Mouse (Mus musculus) hindbrain, embryonic 13.5 days (tissue): ENCODE measurements around the gene Atxn7. TPM values are rescaled to one million over a fixed set of nuclear protein-coding genes. Genes with fewer than 3 reads are reported as not detected.
"Not testable (repeated sequence)": the region's sequence is repeated elsewhere in the genome, so short reads cannot be mapped to it uniquely, and the experiment has no call there.

ENCODE experiments used
- ATAC-seq: fragments of 200-750 bp; cut with Nextera tagmentation; 2 replicates; pipeline ENCODE4 v1.8.0; 2017; ENCODE audit warnings: moderate TSS enrichment; ENCODE audit not compliant: low FRiP score
- H3K27ac ChIP-seq: fragments of 300-500 bp; sonication (generic); 2 replicates; pipeline ENCODE4 v1.5.1; 2015; ENCODE audit warnings: inconsistent platforms, mild to moderate bottlenecking, moderate library complexity
- H3K27me3 ChIP-seq: fragments of 300-500 bp; sonication (generic); 2 replicates; pipeline ENCODE4 v1.6.1; 2015; ENCODE audit warnings: mild to moderate bottlenecking, inconsistent platforms
- H3K36me3 ChIP-seq: fragments of 300-500 bp; sonication (generic); 2 replicates; pipeline ENCODE4 v1.6.1; 2015; ENCODE audit warnings: mild to moderate bottlenecking, inconsistent platforms
- H3K4me1 ChIP-seq: fragments of 300-500 bp; sonication (generic); replicated peaks from 2 replicates; pipeline ENCODE4 v1.6.1; 2015; ENCODE audit warnings: inconsistent platforms
- H3K4me2 ChIP-seq: fragments of 300-500 bp; sonication (generic); 2 replicates; pipeline ENCODE4 v1.6.1; 2015; ENCODE audit warnings: inconsistent platforms, mild to moderate bottlenecking, moderate library complexity
- H3K4me3 ChIP-seq: fragments of 300-500 bp; sonication (generic); 2 replicates; pipeline ENCODE4 v1.5.1; 2015; ENCODE audit warnings: mild to moderate bottlenecking, inconsistent platforms
- H3K9ac ChIP-seq: fragments of 300-500 bp; sonication (generic); 2 replicates; pipeline ENCODE4 v1.6.1; 2015; ENCODE audit warnings: mild to moderate bottlenecking, inconsistent platforms
- H3K9me3 ChIP-seq: fragments of 300-500 bp; sonication (generic); 2 replicates; pipeline ENCODE4 v1.6.1; 2016; ENCODE audit warnings: inconsistent platforms
- WGBS: fragments of 180-500 bp; shearing (Covaris S2); methylation state at CpG from one replicate; pipeline ENCODE4 v1.1.7; 2015; 5-methylcytosine and 5-hydroxymethylcytosine counted together
- polyA plus RNA-seq: library from polyadenylated mRNA; unstranded; fragments of >200 nt; fragmentation: Nextera tagmentation; extraction: Ambion mirVana; gene quantifications from 2 replicates; pipeline ENCODE4 v1.2.1, GENCODE M21; 2015

The Atxn7 gene
- polyA plus RNA-seq, 1 experiment from 2014 or later, result 4.2 TPM

- Histone ChIP-seq H3K27ac (no peak overlapping the region), H3K4me3 (no peak overlapping the region), H3K36me3 (no peaks in the 10 kb centered on the region; the same call in 1 of the 2 replicates), H3K4me1 (no peaks in the 10 kb centered on the region), H3K27me3 (no peaks in the 10 kb centered on the region), H3K9me3 (no peaks in the 10 kb centered on the region), H3K9ac (no peak overlapping the region), H3K4me2 (no peak overlapping the region)
- no peak for ATAC-seq
- 70% methylated on average over 2 of the region's 2 CpGs for WGBS
Measured at GRCm38 (mm10) chr14:14036352-14036751, 75.1 kb downstream of the Atxn7 start.

GRCm38 (mm10) chr14:14038233-14038632 lies 77.0 kb downstream of the Atxn7 start:
- H3K4me2 ChIP-seq, result no peak overlapping the region
- H3K9ac ChIP-seq, result no peak overlapping the region
- no peak overlapping the region for H3K27ac ChIP-seq
- H3K4me1 ChIP-seq, result no peaks in the 10 kb centered on the region
- WGBS, result 91% methylated on average over 2 of the region's 2 CpGs
- no peaks in the 10 kb centered on the region for H3K27me3 ChIP-seq
- H3K4me3 ChIP-seq, result no peak overlapping the region
- no peak for ATAC-seq
- no peaks in the 10 kb centered on the region for H3K9me3 ChIP-seq
- no peaks in the 10 kb centered on the region; the same call in 1 of the 2 replicates for H3K36me3 ChIP-seq

- Histone ChIP-seq H3K4me2 (no peak overlapping the region), H3K36me3 (peaks cover 18% of the 10 kb centered on the region), H3K27me3 (no peaks in the 10 kb centered on the region), H3K9me3 (no peaks in the 10 kb centered on the region), H3K4me3 (no peak overlapping the region), H3K4me1 (no peaks in the 10 kb centered on the region), H3K9ac (no peak overlapping the region), H3K27ac (no peak overlapping the region)
- 85% methylated on average over 4 of the region's 4 CpGs for WGBS
- no peak for ATAC-seq
Measured at GRCm38 (mm10) chr14:14042336-14042735, 81.1 kb downstream of the Atxn7 start.

- H3K4me3 ChIP-seq, result no peak overlapping the region
- peaks cover 28% of the 10 kb centered on the region for H3K36me3 ChIP-seq
- WGBS, result 95% methylated on average over 2 of the region's 2 CpGs
- no peaks in the 10 kb centered on the region for H3K27me3 ChIP-seq
- H3K9ac ChIP-seq, result no peak overlapping the region
- no peaks in the 10 kb centered on the region for H3K4me1 ChIP-seq
- no peaks in the 10 kb centered on the region for H3K9me3 ChIP-seq
- no peak overlapping the region for H3K4me2 ChIP-seq
- ATAC-seq, result 0 out of 2 replicates have a peak, but pooled peaks have one; percentile 68
- H3K27ac ChIP-seq, result no peak overlapping the region
Measured at GRCm38 (mm10) chr14:14054386-14054785, 93.1 kb downstream of the Atxn7 start.

- not testable (repeated sequence) for H3K4me3 ChIP-seq, H3K9ac ChIP-seq, H3K4me1 ChIP-seq, H3K4me2 ChIP-seq, H3K27me3 ChIP-seq, H3K27ac ChIP-seq, H3K9me3 ChIP-seq, ATAC-seq
- H3K36me3 ChIP-seq, result peaks cover 17% of the 10 kb centered on the region
Measured at GRCm38 (mm10) chr14:14059606-14060005, 98.4 kb downstream of the Atxn7 start.

- Histone ChIP-seq H3K27ac (no peak overlapping the region), H3K36me3 (peaks cover 6% of the 10 kb centered on the region), H3K4me1 (peaks cover 14% of the 10 kb centered on the region), H3K27me3 (no peaks in the 10 kb centered on the region), H3K4me2 (no peak overlapping the region), H3K9ac (no peak overlapping the region), H3K9me3 (no peaks in the 10 kb centered on the region), H3K4me3 (no peak overlapping the region)
- no peak for ATAC-seq
- WGBS, result 81% methylated on average over 11 of the region's 11 CpGs
Measured at GRCm38 (mm10) chr14:14062531-14063245, 101.4 kb downstream of the Atxn7 start.

- H3K4me2 ChIP-seq, result no peak overlapping the region
- H3K27me3 ChIP-seq, result no peaks in the 10 kb centered on the region
- no peak overlapping the region for H3K27ac ChIP-seq
- H3K4me3 ChIP-seq, result no peak overlapping the region
- H3K4me1 ChIP-seq, result peaks cover 21% of the 10 kb centered on the region
- 67% methylated on average over 5 of the region's 5 CpGs for WGBS
- ATAC-seq, result no peak
- peaks cover 3% of the 10 kb centered on the region for H3K36me3 ChIP-seq
- no peaks in the 10 kb centered on the region for H3K9me3 ChIP-seq
- H3K9ac ChIP-seq, result no peak overlapping the region
Measured at GRCm38 (mm10) chr14:14063382-14063781, 102.1 kb downstream of the Atxn7 start.

GRCm38 (mm10) chr14:14064486-14065141 lies 103.4 kb downstream of the Atxn7 start:
- no peak for ATAC-seq
- Histone ChIP-seq H3K4me3 (no peak overlapping the region), H3K36me3 (no peaks in the 10 kb centered on the region), H3K27me3 (no peaks in the 10 kb centered on the region), H3K4me1 (peaks cover 28% of the 10 kb centered on the region), H3K4me2 (no peak overlapping the region), H3K27ac (0 out of 2 replicates have a peak overlapping the region, but pooled peaks have one; percentile 18), H3K9me3 (no peaks in the 10 kb centered on the region), H3K9ac (no peak overlapping the region)
- whole genome bisulfite sequencing, result 33% methylated on average over 5 of the region's 5 CpGs

GRCm38 (mm10) chr14:14065142-14065498 lies 103.9 kb downstream of the Atxn7 start:
- ATAC-seq, result 0 out of 2 replicates have a peak, but pooled peaks have one; percentile 33
- no peak overlapping the region for H3K4me3 ChIP-seq
- H3K36me3 ChIP-seq, result no peaks in the 10 kb centered on the region
- H3K27me3 ChIP-seq, result no peaks in the 10 kb centered on the region
- no peak overlapping the region for H3K9ac ChIP-seq
- peaks cover 31% of the 10 kb centered on the region for H3K4me1 ChIP-seq
- WGBS, result 47% methylated on average over 4 of the region's 4 CpGs
- H3K9me3 ChIP-seq, result no peaks in the 10 kb centered on the region
- H3K27ac ChIP-seq, result no peak overlapping the region
- no peak overlapping the region for H3K4me2 ChIP-seq

- peaks cover 43% of the 10 kb centered on the region for H3K4me1 ChIP-seq
- no peak for ATAC-seq
- no peak overlapping the region for H3K4me3 ChIP-seq
- H3K9me3 ChIP-seq, result no peaks in the 10 kb centered on the region
- H3K27ac ChIP-seq, result no peak overlapping the region
- no peak overlapping the region for H3K9ac ChIP-seq
- no peaks in the 10 kb centered on the region for H3K36me3 ChIP-seq
- H3K27me3 ChIP-seq, result no peaks in the 10 kb centered on the region
- H3K4me2 ChIP-seq, result no peak overlapping the region
- WGBS, result 83% methylated on average over 6 of the region's 6 CpGs
Measured at GRCm38 (mm10) chr14:14066241-14066640, 105.0 kb downstream of the Atxn7 start.

GRCm38 (mm10) chr14:14067648-14068472 lies 106.6 kb downstream of the Atxn7 start:
- Histone ChIP-seq H3K9ac (no peak overlapping the region), H3K27me3 (no peaks in the 10 kb centered on the region), H3K4me3 (no peak overlapping the region), H3K4me1 (peaks cover 51% of the 10 kb centered on the region), H3K27ac (peak overlapping the region; percentile 62), H3K4me2 (peak overlapping the region; percentile 34), H3K36me3 (no peaks in the 10 kb centered on the region), H3K9me3 (no peaks in the 10 kb centered on the region)
- 17% methylated on average over 10 of the region's 10 CpGs for WGBS
- no peak; the same call in 1 of the 2 replicates for ATAC-seq

- WGBS, result 29% methylated on average over 3 of the region's 3 CpGs
Measured at GRCm38 (mm10) chr14:14068553-14068952, 107.3 kb downstream of the Atxn7 start.

More at GRCm38 (mm10) chr14:14068553-14068952, 107.3 kb downstream of the Atxn7 start:
- H3K9me3 ChIP-seq, result no peaks in the 10 kb centered on the region
- no peak overlapping the region for H3K9ac ChIP-seq
- peak overlapping the region; percentile 62; the same call in 1 of the 2 replicates for H3K27ac ChIP-seq
- H3K4me3 ChIP-seq, result no peak overlapping the region
- H3K27me3 ChIP-seq, result no peaks in the 10 kb centered on the region
- H3K36me3 ChIP-seq, result no peaks in the 10 kb centered on the region
- no peak overlapping the region for H3K4me2 ChIP-seq
- no peak for ATAC-seq
- peaks cover 51% of the 10 kb centered on the region for H3K4me1 ChIP-seq
